Mouse (Mus musculus): Measurements from ENCODE around the gene Ifit3. TPM values are rescaled to one million over a fixed set of nuclear protein-coding genes. Genes with fewer than 3 reads are reported as not detected.
A peak's percentile ranks its signal among the peaks of the same experiment; 100 is the strongest.

Gene Ifit3
- polyA plus RNA-seq, 1 experiment from 2014 or later: 0.88 TPM

GRCm38 (mm10) chr19:34631487-34631886 is 48.2 kb downstream of the Ifit3 start:
- Histone ChIP-seq H3K27me3 (no peaks in the 10 kb centered on the region), H3K9ac (no peak overlapping the region), H3K4me3 (no peak overlapping the region), H3K4me1 (replicated peaks) (no peaks in the 10 kb centered on the region), H3K36me3 (no peaks in the 10 kb centered on the region), H3K4me2 (no peak overlapping the region), H3K27ac (no peak overlapping the region), H3K9me3 (no peaks in the 10 kb centered on the region)
- ATAC-seq (ENCODE audit: low FRiP score): no peak

- Histone ChIP-seq H3K4me1 (replicated peaks) (no peaks in the 10 kb centered on the region), H3K4me3 (no peak overlapping the region), H3K27ac (no peak overlapping the region), H3K4me2 (no peak overlapping the region), H3K27me3 (no peaks in the 10 kb centered on the region), H3K9me3 (no peaks in the 10 kb centered on the region), H3K36me3 (no peaks in the 10 kb centered on the region), H3K9ac (no peak overlapping the region)
- WGBS: 74% methylated on average over 2 of the region's 2 CpGs
- no peak for ATAC-seq (ENCODE audit: low FRiP score)
Observed at GRCm38 (mm10) chr19:34633484-34633883, 50.2 kb downstream of the Ifit3 start.

GRCm38 (mm10) chr19:34636933-34637557 is 53.7 kb downstream of the Ifit3 start:
- H3K27me3 ChIP-seq: no peaks in the 10 kb centered on the region
- no peaks in the 10 kb centered on the region for H3K4me1 ChIP-seq (replicated peaks)
- no peak overlapping the region for H3K4me3 ChIP-seq
- H3K27ac ChIP-seq: no peak overlapping the region
- no peaks in the 10 kb centered on the region for H3K9me3 ChIP-seq
- no peaks in the 10 kb centered on the region for H3K36me3 ChIP-seq
- H3K4me2 ChIP-seq: no peak overlapping the region
- peak; percentile 75 for ATAC-seq (ENCODE audit: low FRiP score)
- 15% methylated on average over 3 of the region's 3 CpGs for WGBS
- no peak overlapping the region for H3K9ac ChIP-seq

Other genes with a start within 250 kb of the Ifit3 start
- gene Ch25h, start 108.4 kb upstream of the Ifit3 start, polyA plus RNA-seq (2015; fragmentation: Nextera tagmentation; extraction: Ambion mirVana): 0.23 and 0.87 TPM in 2 replicates
- 23.4 and 24.4 TPM in 2 replicates for gene Lipa, start 56.1 kb upstream of the Ifit3 start, polyA plus RNA-seq (2015; fragmentation: Nextera tagmentation; extraction: Ambion mirVana)
- 2.7 and 3.8 TPM in 2 replicates for gene Ifit2, start 32.8 kb upstream of the Ifit3 start, polyA plus RNA-seq (2015; fragmentation: Nextera tagmentation; extraction: Ambion mirVana)
- 0.60 and 1.00 TPM in 2 replicates for gene Ifit1bl1, start 18.4 kb downstream of the Ifit3 start, polyA plus RNA-seq (2015; fragmentation: Nextera tagmentation; extraction: Ambion mirVana)
- 0.14 and 0.27 TPM in 2 replicates for gene Ifit3b, start 24.4 kb downstream of the Ifit3 start, polyA plus RNA-seq (2015; fragmentation: Nextera tagmentation; extraction: Ambion mirVana)
- gene Ifit1bl2, start 57.2 kb downstream of the Ifit3 start, polyA plus RNA-seq (2015; fragmentation: Nextera tagmentation; extraction: Ambion mirVana): 0.22 and 0.39 TPM in 2 replicates
- gene Ifit1, start 57.3 kb downstream of the Ifit3 start, polyA plus RNA-seq (2015; fragmentation: Nextera tagmentation; extraction: Ambion mirVana): 0.23 and 0.34 TPM in 2 replicates
- gene Slc16a12, start 163.8 kb downstream of the Ifit3 start, polyA plus RNA-seq (2015; fragmentation: Nextera tagmentation; extraction: Ambion mirVana): 2.3 and 3.9 TPM in 2 replicates